Mouse (Mus musculus) liver, postnatal 0 days (tissue): ENCODE data around the gene Lamtor1.

Experiments used
- CTCF ChIP-seq: sonication (generic); IDR thresholded peaks from 2 replicates; pipeline ENCODE4 v1.5.1; 2016; ENCODE audit warnings: antibody characterized with exemption, low read depth
- EP300 ChIP-seq: IDR thresholded peaks from 2 replicates; pipeline ENCODE4 v1.6.1; 2016; ENCODE audit warnings: antibody characterized with exemption, low read depth, mild to moderate bottlenecking

- TF ChIP-seq CTCF (no peak), EP300 (no peak)
These were observed 42.3 kb upstream of the Lamtor1 start, which contains the start of gene Anapc15 for GRCm38 (mm10) chr7:101863415-101863814.
